In the genomic region with DNA sequence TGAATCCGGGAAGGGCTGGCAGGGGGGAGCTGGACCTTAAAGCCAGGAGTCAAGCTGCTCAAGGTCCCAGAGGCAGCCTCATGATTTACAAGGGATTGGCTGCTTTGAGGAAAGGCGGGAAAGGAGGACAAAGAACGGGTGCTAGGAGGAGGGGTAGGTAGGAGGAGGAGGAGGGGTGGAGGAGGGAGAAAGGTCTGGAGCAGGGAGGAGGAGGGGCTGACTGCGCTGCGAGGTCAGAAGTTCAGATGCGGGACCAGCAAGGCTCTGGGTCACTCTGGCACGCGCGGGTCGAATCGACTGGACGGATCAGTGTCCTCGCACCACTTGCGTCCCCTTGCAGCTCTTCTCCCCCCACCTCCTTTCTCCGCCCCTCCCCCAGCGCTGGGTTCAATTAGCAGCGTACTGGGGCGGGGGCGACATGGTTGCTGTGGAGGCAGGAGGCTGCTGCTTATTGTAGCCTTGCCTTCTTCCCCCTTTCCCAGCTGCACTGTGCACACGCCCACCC, we compare ENCODE assay signal across 9 mouse cellular contexts. TPM values are rescaled to one million over a fixed set of nuclear protein-coding genes. Genes with fewer than 3 reads are reported as not detected.
A peak's percentile ranks its signal among the peaks of the same experiment; 100 is the strongest.
DNase-seq lines count a peak whose midpoint lies in the region; ATAC-seq lines count a peak whose summit lies in the region.
"Had no signal": no experiment of that assay in that cellular context is flagged by ENCODE, and none has a peak within 500 bp of the region (broad histone marks: within the 10 kb centered on the region; RNA-seq: fewer than 3 reads in every experiment).

No protein-coding gene starts in this region.

- H3K4me1 ChIP-seq in heart, embryonic 14.5 days (ENCODE audit: control insufficient read depth in 2 of 2, insufficient read depth in 2 of 2, low read length in 2 of 2), result peaks cover 24 to 35% of the 10 kb centered on the region in 2 experiments
- H3K4me1 ChIP-seq in forebrain, embryonic 10.5 days, result peaks cover 72% of the 10 kb centered on the region
- H3K4me1 ChIP-seq in kidney, embryonic 16.5 days (ENCODE audit: insufficient read depth, low read length), result peaks cover 43% of the 10 kb centered on the region
- peaks cover 14% of the 10 kb centered on the region for H3K4me1 ChIP-seq in midbrain, embryonic 16.5 days (ENCODE audit: control insufficient read depth, insufficient read depth, low read length)

- H3K4me2 ChIP-seq in heart, embryonic 14.5 days (ENCODE audit: low read length), result peak overlapping the region; percentile 72
- H3K4me2 ChIP-seq in kidney, embryonic 16.5 days (replicated peaks; ENCODE audit: low read depth, low read length), result peak overlapping the region; percentile 59
- H3K4me2 ChIP-seq in midbrain, embryonic 16.5 days (ENCODE audit: low read length), result peak overlapping the region; percentile 65

- H3K9ac ChIP-seq in heart, embryonic 14.5 days (ENCODE audit: low read length), result peak overlapping the region; percentile 72
- peak overlapping the region; percentile 75 for H3K9ac ChIP-seq in kidney, embryonic 16.5 days (replicated peaks; ENCODE audit: low read length)
- peak overlapping the region; percentile 60 for H3K9ac ChIP-seq in midbrain, embryonic 16.5 days (ENCODE audit: low read depth, low read length)

- DNase-seq in heart, postnatal 4 days, result no peak
- DNase-seq in forebrain, embryonic 10.5 days (ENCODE audit: extremely low spot score, low spot score), result peak; percentile 92
- DNase-seq in gastrocnemius, adult 8-10 months (ENCODE audit: low spot score in 2 of 2), result no peak
- DNase-seq in frontal cortex, postnatal 10 days (ENCODE audit: low spot score in 2 of 2), result no peak
- DNase-seq in left cerebral cortex, postnatal 14 days (ENCODE audit: low spot score in 2 of 2), result no peak

- H3K9me3 ChIP-seq in heart, embryonic 14.5 days (ENCODE audit: control insufficient read depth, low read length), result no peaks in the 10 kb centered on the region
- H3K9me3 ChIP-seq in forebrain, embryonic 10.5 days, result no peaks in the 10 kb centered on the region
- no peaks in the 10 kb centered on the region for H3K9me3 ChIP-seq in kidney, embryonic 16.5 days (ENCODE audit: low read length)
- H3K9me3 ChIP-seq in midbrain, embryonic 16.5 days (replicated peaks; ENCODE audit: control insufficient read depth, low read length, poor library complexity, severe bottlenecking), result no peaks in the 10 kb centered on the region

- H3K27ac ChIP-seq in heart, embryonic 14.5 days (replicated peaks in 1 of 2; ENCODE audit: control insufficient read depth in 1 of 2, insufficient read depth in 1 of 2, low read depth in 2 of 2, low read length in 2 of 2), result no peak overlapping the region; a peak in 1 of 4 replicates
- H3K27ac ChIP-seq in forebrain, embryonic 10.5 days, result peak overlapping the region; percentile 99
- peak overlapping the region; percentile 89 for H3K27ac ChIP-seq in kidney, embryonic 16.5 days (ENCODE audit: low read length)
- 0 out of 2 replicates have a peak overlapping the region, but pooled peaks have one; percentile 15 for H3K27ac ChIP-seq in midbrain, embryonic 16.5 days (ENCODE audit: low read length)

- H3K27me3 ChIP-seq in heart, embryonic 14.5 days (ENCODE audit: control insufficient read depth, insufficient read depth, low read length), result no peaks in the 10 kb centered on the region
- H3K27me3 ChIP-seq in forebrain, embryonic 10.5 days (ENCODE audit: poor library complexity, severe bottlenecking), result peaks cover 15% of the 10 kb centered on the region
- no peaks in the 10 kb centered on the region for H3K27me3 ChIP-seq in kidney, embryonic 16.5 days (ENCODE audit: insufficient read depth, low read length)
- H3K27me3 ChIP-seq in midbrain, embryonic 16.5 days (ENCODE audit: control insufficient read depth, insufficient read depth, low read depth, low read length), result no peaks in the 10 kb centered on the region; the same call in 1 of the 2 replicates
- H3K27me3 ChIP-seq: CH12.LX had no signal

- no peaks in the 10 kb centered on the region for H3K36me3 ChIP-seq in heart, embryonic 14.5 days (ENCODE audit: control insufficient read depth, insufficient read depth, low read length)
- no peaks in the 10 kb centered on the region for H3K36me3 ChIP-seq in forebrain, embryonic 10.5 days (replicated peaks)
- H3K36me3 ChIP-seq in kidney, embryonic 16.5 days (ENCODE audit: insufficient read depth, low read length), result no peaks in the 10 kb centered on the region
- H3K36me3 ChIP-seq in midbrain, embryonic 16.5 days (ENCODE audit: control insufficient read depth, insufficient read depth, low read length), result no peaks in the 10 kb centered on the region

- WGBS in heart, embryonic 14.5 days, result 1% methylated on average over 20 of the region's 20 CpGs
- WGBS in forebrain, embryonic 10.5 days, result 0% methylated on average over 20 of the region's 20 CpGs
- 2% methylated on average over 19 of the region's 20 CpGs for WGBS in kidney, embryonic 16.5 days
- WGBS in midbrain, embryonic 16.5 days, result 0% methylated on average over 16 of the region's 20 CpGs

- intact Hi-C loops in left cerebral cortex, postnatal 14 days (cut with DNase I), result no loop called here

- peak overlapping the region; percentile 33 to 38 for H3K4me3 ChIP-seq in heart, embryonic 14.5 days (ENCODE audit: control insufficient read depth in 1 of 2, insufficient read depth in 1 of 2, low read depth in 1 of 2, low read length in 2 of 2)
- H3K4me3 ChIP-seq in forebrain, embryonic 10.5 days, result peak overlapping the region; percentile 46
- H3K4me3 ChIP-seq in kidney, embryonic 16.5 days (ENCODE audit: low read length), result peak overlapping the region; percentile 33
- peak overlapping the region; percentile 32 for H3K4me3 ChIP-seq in midbrain, embryonic 16.5 days (ENCODE audit: low read depth, low read length)

- no peak for ATAC-seq in heart, embryonic 14.5 days (ENCODE audit: insufficient number of reproducible peaks, insufficient read depth, low FRiP score, low read depth)
- peak; percentile 60 for ATAC-seq in kidney, embryonic 16.5 days (ENCODE audit: low FRiP score, low TSS enrichment)
- peak; percentile 26 for ATAC-seq in midbrain, embryonic 16.5 days

RNA-seq across cellular contexts. Expression of a gene that starts 7.0 kb away (rescaled TPM):
- 122 and 137 TPM in 2 replicates for polyA plus RNA-seq in heart, embryonic 14.5 days (2014; fragmentation: Nextera tagmentation; extraction: Ambion mirVana)
- 100 to 1,000 TPM; 254 to 261 TPM for total RNA-seq in heart, postnatal 4 days (2021)
- 49.6 and 50.9 TPM in 2 replicates for polyA plus RNA-seq in forebrain, embryonic 10.5 days (2016; fragmentation: Nextera tagmentation; extraction: Ambion mirVana)
- polyA plus RNA-seq in kidney, embryonic 16.5 days (2015; fragmentation: Nextera tagmentation; extraction: Ambion mirVana), result 42.1 and 47.4 TPM in 2 replicates
- 60.4 and 67.9 TPM in 2 replicates for polyA plus RNA-seq in midbrain, embryonic 16.5 days (2015; fragmentation: Nextera tagmentation; extraction: Ambion mirVana)
- total RNA-seq in gastrocnemius, adult 8-10 months (2022), result 10 to 100 TPM; 31.9 to 42.0 (median 38.3) TPM
- 100 to 1,000 TPM; 165 to 193 TPM for total RNA-seq in left cerebral cortex, postnatal 14 days (2021)

RNA-seq across cellular contexts. Expression of a gene that starts 11.5 kb away (rescaled TPM):
- not detected in 2 replicates for polyA plus RNA-seq in heart, embryonic 14.5 days (2014; fragmentation: Nextera tagmentation; extraction: Ambion mirVana)
- total RNA-seq in heart, postnatal 4 days (2021), result under 1 TPM; 0.10 to 0.11 TPM
- polyA plus RNA-seq in forebrain, embryonic 10.5 days (2016; fragmentation: Nextera tagmentation; extraction: Ambion mirVana), result 0.02 TPM in 1 of 2 replicates, not detected in the other
- polyA plus RNA-seq in kidney, embryonic 16.5 days (2015; fragmentation: Nextera tagmentation; extraction: Ambion mirVana), result 0.04 and 0.06 TPM in 2 replicates
- polyA plus RNA-seq in midbrain, embryonic 16.5 days (2015; fragmentation: Nextera tagmentation; extraction: Ambion mirVana), result 0.06 TPM in 1 of 2 replicates, not detected in the other
- total RNA-seq in gastrocnemius, adult 8-10 months (2022), result not detected
- total RNA-seq in left cerebral cortex, postnatal 14 days (2021), result under 1 TPM in 1 of 2 experiments, not detected in 1; 0.08 TPM
- total RNA-seq: CH12.LX had no signal

RNA-seq across cellular contexts. Expression of a gene that starts 18.7 kb away (rescaled TPM):
- polyA plus RNA-seq in heart, embryonic 14.5 days (2014; fragmentation: Nextera tagmentation; extraction: Ambion mirVana), result 316 and 334 TPM in 2 replicates
- 100 to 1,000 TPM; 107 to 120 TPM for total RNA-seq in heart, postnatal 4 days (2021)
- 336 and 339 TPM in 2 replicates for polyA plus RNA-seq in forebrain, embryonic 10.5 days (2016; fragmentation: Nextera tagmentation; extraction: Ambion mirVana)
- 272 and 281 TPM in 2 replicates for polyA plus RNA-seq in kidney, embryonic 16.5 days (2015; fragmentation: Nextera tagmentation; extraction: Ambion mirVana)
- polyA plus RNA-seq in midbrain, embryonic 16.5 days (2015; fragmentation: Nextera tagmentation; extraction: Ambion mirVana), result 137 and 143 TPM in 2 replicates
- 10 to 100 TPM; 64.4 to 75.4 (median 70.3) TPM for total RNA-seq in gastrocnemius, adult 8-10 months (2022)
- total RNA-seq in left cerebral cortex, postnatal 14 days (2021), result 10 to 100 TPM; 64.3 to 69.7 TPM

RNA-seq across cellular contexts. Expression of a gene that starts 26.6 kb away (rescaled TPM):
- not detected in 2 replicates for polyA plus RNA-seq in heart, embryonic 14.5 days (2014; fragmentation: Nextera tagmentation; extraction: Ambion mirVana)
- not detected for total RNA-seq in heart, postnatal 4 days (2021)
- polyA plus RNA-seq in forebrain, embryonic 10.5 days (2016; fragmentation: Nextera tagmentation; extraction: Ambion mirVana), result not detected in 2 replicates
- polyA plus RNA-seq in kidney, embryonic 16.5 days (2015; fragmentation: Nextera tagmentation; extraction: Ambion mirVana), result 0.52 and 0.76 TPM in 2 replicates
- not detected in 2 replicates for polyA plus RNA-seq in midbrain, embryonic 16.5 days (2015; fragmentation: Nextera tagmentation; extraction: Ambion mirVana)
- not detected for total RNA-seq in gastrocnemius, adult 8-10 months (2022)
- not detected for total RNA-seq in left cerebral cortex, postnatal 14 days (2021)

RNA-seq across cellular contexts. Expression of a gene that starts 31.6 kb away (rescaled TPM):
- 39.7 and 46.6 TPM in 2 replicates for polyA plus RNA-seq in heart, embryonic 14.5 days (2014; fragmentation: Nextera tagmentation; extraction: Ambion mirVana)
- total RNA-seq in heart, postnatal 4 days (2021), result 10 to 100 TPM; 32.2 to 38.4 TPM
- 40.5 and 49.3 TPM in 2 replicates for polyA plus RNA-seq in forebrain, embryonic 10.5 days (2016; fragmentation: Nextera tagmentation; extraction: Ambion mirVana)
- 88.5 TPM in 2 replicates for polyA plus RNA-seq in kidney, embryonic 16.5 days (2015; fragmentation: Nextera tagmentation; extraction: Ambion mirVana)
- 67.2 and 69.7 TPM in 2 replicates for polyA plus RNA-seq in midbrain, embryonic 16.5 days (2015; fragmentation: Nextera tagmentation; extraction: Ambion mirVana)
- 10 to 100 TPM; 13.6 to 19.0 (median 15.7) TPM for total RNA-seq in gastrocnemius, adult 8-10 months (2022)
- 10 to 100 TPM; 14.8 to 19.0 TPM for total RNA-seq in left cerebral cortex, postnatal 14 days (2021)

Comparison
In these comparisons a context has a peak if more than half of its experiments do, and no peak if none do; other contexts are left out.
1. H3K27ac ChIP-seq: peak in forebrain, embryonic 10.5 days (single experiment), kidney, embryonic 16.5 days (single experiment) and midbrain, embryonic 16.5 days (single experiment); none in heart, embryonic 14.5 days (0 of 2).
2. Peak in every context shown above with its lines, with median percentiles within 50 percentile points of each other: H3K4me2 ChIP-seq, H3K4me3 ChIP-seq and H3K9ac ChIP-seq.